Mouse (Mus musculus): ENCODE results near the gene Plxnd1.

- TF ChIP-seq CTCF (IDR thresholded peaks at IDR 0.05; ENCODE audit: extremely low read depth, insufficient read depth, insufficient read length, insufficient replicate concordance) (no peak), POLR2A (IDR thresholded peaks at IDR 0.05; ENCODE audit: low read depth, low read length) (no peak)
Measured at GRCm38 (mm10) chr6:115905568-115905967, 89.2 kb downstream of the Plxnd1 start.
